Comparison of ENCODE assay signal across 23 mouse cellular contexts in the genomic region with DNA sequence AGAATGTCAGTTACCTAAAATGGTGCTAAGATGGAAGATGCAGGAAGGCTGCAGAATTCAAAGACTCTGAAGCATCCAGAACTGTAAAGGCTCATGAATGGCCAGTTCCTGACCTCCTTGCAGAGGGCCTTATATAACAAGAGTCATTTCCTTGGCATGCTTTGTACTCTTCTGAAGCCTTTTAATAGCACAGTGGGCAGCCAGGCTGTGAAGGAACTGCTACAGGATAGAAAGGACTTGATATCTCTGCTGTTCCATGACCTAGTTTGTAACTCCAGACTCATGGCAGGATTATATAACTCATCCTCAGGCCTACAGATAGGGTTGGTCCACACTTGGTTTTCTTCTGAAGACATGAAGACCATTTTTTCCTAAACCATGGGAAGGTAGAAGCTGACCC.
A peak's percentile ranks its signal among the peaks of the same experiment; 100 is the strongest.
DNase-seq lines count a peak whose midpoint lies in the region; ATAC-seq lines count a peak whose summit lies in the region.
"Had no signal": no experiment of that assay in that cellular context is flagged by ENCODE, and none has a peak within 500 bp of the region (broad histone marks: within the 10 kb centered on the region; RNA-seq: fewer than 3 reads in every experiment).

No protein-coding gene starts in this region.

- H3K27ac ChIP-seq in midbrain, embryonic 15.5 days, result no peak overlapping the region
- H3K27ac ChIP-seq: embryonic facial prominence, embryonic 13.5 days; embryonic facial prominence, embryonic 15.5 days; forebrain, embryonic 10.5 days; forebrain, embryonic 12.5 days had no signal

- no peaks in the 10 kb centered on the region for H3K36me3 ChIP-seq in midbrain, embryonic 15.5 days (replicated peaks)
- H3K36me3 ChIP-seq: embryonic facial prominence, embryonic 13.5 days; embryonic facial prominence, embryonic 15.5 days; forebrain, embryonic 10.5 days; forebrain, embryonic 12.5 days had no signal

- ATAC-seq in frontal cortex, adult (ENCODE audit: low TSS enrichment), result peak; percentile 72
- ATAC-seq in midbrain, embryonic 15.5 days (replicated peaks), result no peak
- ATAC-seq: activated CD4-positive, CD25-positive, alpha-beta regulatory T cell, adult 4 months; forebrain, embryonic 14.5 days; forebrain, postnatal 0 days; Patski had no signal

- no peak overlapping the region for H3K9ac ChIP-seq in midbrain, embryonic 15.5 days
- H3K9ac ChIP-seq: embryonic facial prominence, embryonic 13.5 days; embryonic facial prominence, embryonic 15.5 days; forebrain, embryonic 12.5 days; forebrain, postnatal 0 days had no signal

- no peak overlapping the region for H3K4me2 ChIP-seq in midbrain, embryonic 15.5 days
- H3K4me2 ChIP-seq: embryonic facial prominence, embryonic 13.5 days; embryonic facial prominence, embryonic 15.5 days; forebrain, embryonic 12.5 days had no signal

- no peak overlapping the region for H3K4me3 ChIP-seq in midbrain, embryonic 15.5 days
- H3K4me3 ChIP-seq: embryonic facial prominence, embryonic 13.5 days; embryonic facial prominence, embryonic 15.5 days; erythroblast, embryonic 14.5 days; forebrain, embryonic 10.5 days; forebrain, embryonic 12.5 days had no signal

- no peaks in the 10 kb centered on the region for H3K9me3 ChIP-seq in midbrain, embryonic 15.5 days
- H3K9me3 ChIP-seq: embryonic facial prominence, embryonic 13.5 days; embryonic facial prominence, embryonic 15.5 days; forebrain, embryonic 10.5 days; forebrain, embryonic 12.5 days had no signal

- no peak for DNase-seq in frontal cortex, postnatal 36 days (ENCODE audit: low spot score in 2 of 2)
- peak; percentile 52 for DNase-seq in brain, adult 2 months (ENCODE audit: low read depth, low spot score)
- DNase-seq in urinary bladder, postnatal 4 days (ENCODE audit: low spot score in 2 of 2), result no peak
- DNase-seq: adrenal gland, adult 8-10 months; adrenal gland, postnatal 14 days; adrenal gland, postnatal 36 days; cerebellum, adult 18-20 months; cerebellum, adult 8-10 months; cerebellum, adult 9-11 months; cerebellum, postnatal 14 days; cerebellum, postnatal 36 days; embryo, embryonic 11 days; forebrain, postnatal 0 days had no signal

- H3K27me3 ChIP-seq in midbrain, embryonic 15.5 days (replicated peaks), result no peaks in the 10 kb centered on the region
- H3K27me3 ChIP-seq: embryonic facial prominence, embryonic 13.5 days; embryonic facial prominence, embryonic 15.5 days; forebrain, embryonic 12.5 days; Patski had no signal

- no peaks in the 10 kb centered on the region; the same call in 1 of the 2 replicates for H3K4me1 ChIP-seq in midbrain, embryonic 15.5 days
- H3K4me1 ChIP-seq: embryonic facial prominence, embryonic 15.5 days; forebrain, embryonic 12.5 days had no signal
